Mouse (Mus musculus): ENCODE measurements around the gene Mfsd6l. TPM values are rescaled to one million over a fixed set of nuclear protein-coding genes. Genes with fewer than 3 reads are reported as not detected.
A peak's percentile ranks its signal among the peaks of the same experiment; 100 is the strongest.

Gene Mfsd6l
- polyA plus RNA-seq, 1 experiment: not detected

DNA sequence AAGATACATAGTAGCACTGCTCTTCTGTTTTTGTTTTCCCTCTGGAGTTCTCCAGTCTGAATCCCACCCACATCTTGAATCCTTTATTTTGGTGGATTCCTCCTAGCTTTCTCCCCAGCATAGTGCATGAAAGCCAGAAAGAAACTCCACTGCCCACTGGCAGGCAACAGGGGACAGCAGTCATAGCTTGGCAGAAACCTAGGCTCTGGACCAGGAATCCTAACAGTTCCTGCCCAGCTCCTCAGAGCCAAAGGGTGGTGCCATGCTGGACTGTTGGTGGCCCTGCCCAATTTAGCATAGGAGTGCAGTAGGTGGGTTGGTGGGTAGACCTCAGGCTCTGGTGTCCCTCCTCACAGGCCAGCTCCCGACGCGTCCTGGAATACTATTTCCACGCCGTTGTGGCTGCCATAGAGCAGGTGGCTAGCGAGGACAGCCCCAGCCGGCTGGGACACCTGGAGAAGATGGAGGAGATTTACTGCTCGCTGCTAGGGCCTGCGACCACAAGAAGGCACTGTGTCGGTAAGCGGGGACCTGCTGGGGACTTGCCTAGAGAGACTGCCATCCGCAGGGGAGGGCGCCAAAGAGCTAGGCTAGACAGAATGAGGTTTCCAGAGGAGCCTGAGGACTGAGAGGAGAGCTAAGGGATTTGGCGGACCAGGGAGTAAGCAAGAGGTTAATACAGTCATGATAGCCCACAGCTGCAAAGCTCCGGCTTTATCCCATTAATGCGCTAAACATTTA, 24.8 kb upstream of the Mfsd6l start:
- no peak overlapping the region for H3K4me3 ChIP-seq (ENCODE audit: insufficient read depth, low read length)
- no peaks in the 10 kb centered on the region for H3K4me1 ChIP-seq (ENCODE audit: control insufficient read depth, insufficient read depth, low read length)
- TF ChIP-seq CTCF (IDR thresholded peaks at IDR 0.05; ENCODE audit: borderline replicate concordance, insufficient read depth, low read length): peak; percentile 58
- TF ChIP-seq POLR2A (IDR thresholded peaks at IDR 0.05; ENCODE audit: low read depth, low read length): no peak
- no peak overlapping the region for H3K27ac ChIP-seq (ENCODE audit: insufficient read depth, low read length)

DNA sequence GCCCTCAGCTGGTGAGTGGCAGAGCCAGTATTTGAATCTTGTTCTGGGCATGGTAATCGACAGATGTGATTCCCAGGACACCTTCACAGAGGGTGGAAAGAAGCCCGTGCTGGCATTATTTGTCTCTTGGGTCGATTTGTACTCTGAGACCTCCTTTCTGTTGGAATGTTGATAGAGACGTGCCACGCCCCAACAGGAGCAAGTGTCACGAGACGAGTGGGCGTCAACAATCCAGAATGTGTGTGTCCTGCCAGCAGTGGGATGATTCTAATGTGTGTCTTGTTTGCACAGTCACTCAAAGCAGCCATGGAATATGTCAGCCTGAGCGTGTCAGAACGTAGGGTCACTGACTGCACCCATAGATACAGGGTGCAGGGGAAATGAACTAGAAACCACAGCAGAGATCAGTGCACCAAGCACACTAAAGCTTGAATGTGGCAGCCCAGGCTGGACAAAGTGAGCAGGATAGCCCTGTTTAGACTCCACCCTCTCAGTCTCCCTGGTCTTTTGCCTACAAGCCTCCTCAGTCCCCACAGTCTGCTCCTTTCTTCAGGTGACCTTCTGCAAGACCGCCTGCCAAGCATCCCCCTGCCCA, 23.9 kb upstream of the Mfsd6l start:
- Histone ChIP-seq H3K4me3 (ENCODE audit: insufficient read depth, low read length) (no peak overlapping the region), H3K4me1 (ENCODE audit: control insufficient read depth, insufficient read depth, low read length) (no peaks in the 10 kb centered on the region), H3K27ac (ENCODE audit: insufficient read depth, low read length) (no peak overlapping the region)
- TF ChIP-seq CTCF (IDR thresholded peaks at IDR 0.05; ENCODE audit: borderline replicate concordance, insufficient read depth, low read length) (no peak), POLR2A (IDR thresholded peaks at IDR 0.05; ENCODE audit: low read depth, low read length) (no peak)

GRCm38 (mm10) chr11:68532773-68533172, 23.2 kb upstream of the Mfsd6l start:
- Histone ChIP-seq H3K27ac (ENCODE audit: insufficient read depth, low read length) (no peak overlapping the region), H3K4me1 (ENCODE audit: control insufficient read depth, insufficient read depth, low read length) (no peaks in the 10 kb centered on the region), H3K4me3 (ENCODE audit: insufficient read depth, low read length) (no peak overlapping the region)
- TF ChIP-seq CTCF (IDR thresholded peaks at IDR 0.05; ENCODE audit: borderline replicate concordance, insufficient read depth, low read length) (no peak), POLR2A (IDR thresholded peaks at IDR 0.05; ENCODE audit: low read depth, low read length) (no peak)

- Histone ChIP-seq H3K27ac (ENCODE audit: insufficient read depth, low read length) (no peak overlapping the region), H3K4me3 (ENCODE audit: insufficient read depth, low read length) (no peak overlapping the region), H3K4me1 (ENCODE audit: control insufficient read depth, insufficient read depth, low read length) (no peaks in the 10 kb centered on the region)
- TF ChIP-seq POLR2A (IDR thresholded peaks at IDR 0.05; ENCODE audit: low read depth, low read length): no peak
- TF ChIP-seq CTCF (IDR thresholded peaks at IDR 0.05; ENCODE audit: borderline replicate concordance, insufficient read depth, low read length): no peak
Measured at GRCm38 (mm10) chr11:68533971-68534475, 22.0 kb upstream of the Mfsd6l start.

GRCm38 (mm10) chr11:68536026-68536425, 20.0 kb upstream of the Mfsd6l start:
- Histone ChIP-seq H3K4me3 (ENCODE audit: insufficient read depth, low read length) (no peak overlapping the region), H3K27ac (ENCODE audit: insufficient read depth, low read length) (no peak overlapping the region), H3K4me1 (ENCODE audit: control insufficient read depth, insufficient read depth, low read length) (no peaks in the 10 kb centered on the region; the same call in 1 of the 2 replicates)
- TF ChIP-seq POLR2A (IDR thresholded peaks at IDR 0.05; ENCODE audit: low read depth, low read length) (no peak), CTCF (IDR thresholded peaks at IDR 0.05; ENCODE audit: borderline replicate concordance, insufficient read depth, low read length) (no peak)

DNA sequence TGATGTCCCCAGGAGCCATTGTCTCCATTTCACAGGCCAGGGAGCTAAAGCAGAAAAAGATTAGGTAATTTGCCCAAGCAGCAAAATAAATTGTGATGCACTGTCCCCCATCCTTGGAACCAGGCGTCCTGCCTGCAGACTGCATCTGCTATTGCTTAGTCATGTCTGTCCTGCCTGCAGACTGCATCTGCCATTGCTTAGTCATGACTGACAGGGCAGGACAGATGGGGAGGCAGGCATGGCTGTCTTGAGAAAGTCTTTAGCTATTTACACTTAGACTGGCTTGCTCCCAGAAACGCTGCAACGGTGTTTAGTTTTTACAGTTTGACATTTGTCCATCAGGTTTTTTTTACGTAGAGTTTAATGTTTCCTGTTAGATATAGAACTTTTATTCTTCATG, 19.5 kb upstream of the Mfsd6l start:
- no peaks in the 10 kb centered on the region; the same call in 1 of the 2 replicates for H3K4me1 ChIP-seq (ENCODE audit: control insufficient read depth, insufficient read depth, low read length)
- no peak for TF ChIP-seq POLR2A (IDR thresholded peaks at IDR 0.05; ENCODE audit: low read depth, low read length)
- TF ChIP-seq CTCF (IDR thresholded peaks at IDR 0.05; ENCODE audit: borderline replicate concordance, insufficient read depth, low read length): no peak
- H3K27ac ChIP-seq (ENCODE audit: insufficient read depth, low read length): no peak overlapping the region
- H3K4me3 ChIP-seq (ENCODE audit: insufficient read depth, low read length): no peak overlapping the region

GRCm38 (mm10) chr11:68539621-68540020, 16.4 kb upstream of the Mfsd6l start:
- no peak overlapping the region for H3K27ac ChIP-seq (ENCODE audit: insufficient read depth, low read length)
- no peak overlapping the region for H3K4me3 ChIP-seq (ENCODE audit: insufficient read depth, low read length)
- TF ChIP-seq POLR2A (IDR thresholded peaks at IDR 0.05; ENCODE audit: low read depth, low read length) (no peak), CTCF (IDR thresholded peaks at IDR 0.05; ENCODE audit: borderline replicate concordance, insufficient read depth, low read length) (no peak)
- H3K4me1 ChIP-seq (ENCODE audit: control insufficient read depth, insufficient read depth, low read length): no peaks in the 10 kb centered on the region; the same call in 1 of the 2 replicates

DNA sequence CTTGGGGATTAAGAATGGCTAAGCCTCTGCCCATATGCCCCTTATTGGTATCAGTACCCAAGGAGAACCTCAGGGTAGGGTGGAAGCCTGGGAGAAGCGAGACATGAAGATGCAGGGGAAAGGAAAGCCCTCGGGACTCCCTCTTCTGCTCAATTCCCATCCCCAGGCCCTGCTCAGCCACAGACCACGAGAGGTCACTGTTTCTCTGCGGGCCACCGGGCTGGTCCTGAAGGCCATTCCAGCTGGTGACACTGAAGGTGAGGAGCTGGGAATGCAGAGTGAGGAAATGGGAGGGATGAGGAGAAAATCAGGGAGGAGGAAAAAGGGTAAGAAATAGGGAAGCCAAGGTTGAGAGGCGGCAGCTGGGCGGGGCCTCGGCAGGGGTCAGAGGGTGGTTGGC, 11.4 kb upstream of the Mfsd6l start:
- Histone ChIP-seq H3K4me3 (ENCODE audit: insufficient read depth, low read length) (no peak overlapping the region), H3K4me1 (ENCODE audit: control insufficient read depth, insufficient read depth, low read length) (no peaks in the 10 kb centered on the region)
- TF ChIP-seq POLR2A (IDR thresholded peaks at IDR 0.05; ENCODE audit: low read depth, low read length) (no peak), CTCF (IDR thresholded peaks at IDR 0.05; ENCODE audit: borderline replicate concordance, insufficient read depth, low read length) (peak; percentile 78)

GRCm38 (mm10) chr11:68545172-68545571, 10.8 kb upstream of the Mfsd6l start:
- TF ChIP-seq CTCF (IDR thresholded peaks at IDR 0.05; ENCODE audit: borderline replicate concordance, insufficient read depth, low read length) (no peak), POLR2A (IDR thresholded peaks at IDR 0.05; ENCODE audit: low read depth, low read length) (no peak)
- Histone ChIP-seq H3K4me3 (ENCODE audit: insufficient read depth, low read length) (no peak overlapping the region), H3K27ac (ENCODE audit: insufficient read depth, low read length) (no peak overlapping the region), H3K4me1 (ENCODE audit: control insufficient read depth, insufficient read depth, low read length) (no peaks in the 10 kb centered on the region)

More for the DNA sequence above, 11.4 kb upstream of the Mfsd6l start:
- no peak overlapping the region for H3K27ac ChIP-seq (ENCODE audit: insufficient read depth, low read length)

DNA sequence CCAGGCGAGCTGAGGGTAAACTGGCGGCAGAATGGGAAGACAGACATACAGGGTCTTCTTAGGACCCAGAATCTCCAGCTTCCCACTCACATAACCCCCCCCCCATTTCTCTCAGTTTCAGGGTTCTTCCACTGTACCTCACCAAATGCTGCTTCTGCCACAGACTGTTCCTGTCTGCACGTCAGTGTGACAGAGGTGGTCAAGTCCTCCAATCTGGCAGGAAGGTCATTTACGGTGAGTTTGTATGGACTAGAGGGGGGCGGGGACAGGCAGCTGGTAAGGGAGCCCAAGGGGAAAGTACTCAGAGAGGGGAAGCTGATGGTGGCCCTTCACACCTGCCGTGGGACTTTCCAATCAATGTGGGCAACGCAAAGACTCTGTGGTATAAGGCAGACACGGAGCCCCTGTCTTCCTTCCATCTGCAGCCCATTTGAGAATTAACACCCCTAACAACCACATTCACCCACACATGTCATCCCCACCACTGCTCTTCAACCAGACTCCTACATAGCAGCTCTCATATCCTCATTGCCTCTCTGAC, 10.2 kb upstream of the Mfsd6l start:
- Histone ChIP-seq H3K4me3 (ENCODE audit: insufficient read depth, low read length) (no peak overlapping the region), H3K27ac (ENCODE audit: insufficient read depth, low read length) (no peak overlapping the region), H3K4me1 (ENCODE audit: control insufficient read depth, insufficient read depth, low read length) (no peaks in the 10 kb centered on the region)
- TF ChIP-seq CTCF (IDR thresholded peaks at IDR 0.05; ENCODE audit: borderline replicate concordance, insufficient read depth, low read length) (no peak), POLR2A (IDR thresholded peaks at IDR 0.05; ENCODE audit: low read depth, low read length) (no peak)
